Mouse (Mus musculus): ENCODE results near the gene Tubb2b. TPM values are rescaled to one million over a fixed set of nuclear protein-coding genes. Genes with fewer than 3 reads are reported as not detected.
A peak's percentile ranks its signal among the peaks of the same experiment; 100 is the strongest.

Tubb2b gene
- polyA plus RNA-seq, 1 experiment from 2014 or later: 37.3 TPM

GRCm38 (mm10) chr13:34109035-34109676 lies 21.1 kb downstream of the Tubb2b start:
- no peak for DNase-seq (ENCODE audit: low spot score)

- DNase-seq (ENCODE audit: low spot score): no peak
Measured at GRCm38 (mm10) chr13:34106999-34107398, 23.3 kb downstream of the Tubb2b start.

GRCm38 (mm10) chr13:34106256-34106655 lies 24.0 kb downstream of the Tubb2b start:
- no peak for DNase-seq (ENCODE audit: low spot score)

- no peak for DNase-seq (ENCODE audit: low spot score)
Measured at GRCm38 (mm10) chr13:34105364-34105763, 24.9 kb downstream of the Tubb2b start.

GRCm38 (mm10) chr13:34101908-34102307 lies 28.4 kb downstream of the Tubb2b start:
- DNase-seq (ENCODE audit: low spot score): no peak

GRCm38 (mm10) chr13:34101247-34101646 lies 29.0 kb downstream of the Tubb2b start:
- no peak for DNase-seq (ENCODE audit: low spot score)

GRCm38 (mm10) chr13:34100733-34101132 lies 29.5 kb downstream of the Tubb2b start:
- DNase-seq (ENCODE audit: low spot score): no peak

GRCm38 (mm10) chr13:34097086-34097485 lies 33.2 kb downstream of the Tubb2b start:
- DNase-seq (ENCODE audit: low spot score): no peak

GRCm38 (mm10) chr13:34096455-34096854 lies 33.8 kb downstream of the Tubb2b start:
- DNase-seq (ENCODE audit: low spot score): no peak

GRCm38 (mm10) chr13:34095542-34096435 lies 34.5 kb downstream of the Tubb2b start:
- peak; percentile 70 for DNase-seq (ENCODE audit: low spot score)

GRCm38 (mm10) chr13:34089358-34089757 lies 40.9 kb downstream of the Tubb2b start:
- DNase-seq (ENCODE audit: low spot score): no peak

GRCm38 (mm10) chr13:34088871-34089288 lies 41.4 kb downstream of the Tubb2b start:
- peak; percentile 71 for DNase-seq (ENCODE audit: low spot score)

- peak; percentile 51 for DNase-seq (ENCODE audit: low spot score)
Measured at GRCm38 (mm10) chr13:34088201-34088649, 42.0 kb downstream of the Tubb2b start.

GRCm38 (mm10) chr13:34087052-34087812 lies 43.0 kb downstream of the Tubb2b start:
- DNase-seq (ENCODE audit: low spot score): no peak

GRCm38 (mm10) chr13:34084026-34084750 lies 46.1 kb downstream of the Tubb2b start:
- DNase-seq (ENCODE audit: low spot score): no peak

- no peak for DNase-seq (ENCODE audit: low spot score)
Measured at GRCm38 (mm10) chr13:34081926-34082325, 48.3 kb downstream of the Tubb2b start.

- DNase-seq (ENCODE audit: low spot score): no peak
Measured at GRCm38 (mm10) chr13:34079801-34080200, 50.5 kb downstream of the Tubb2b start.

- DNase-seq (ENCODE audit: low spot score): no peak
Measured at GRCm38 (mm10) chr13:34078500-34079280, 51.6 kb downstream of the Tubb2b start.

GRCm38 (mm10) chr13:34077492-34078271 lies 52.6 kb downstream of the Tubb2b start, which contains the start of gene Tubb2a:
Gene Tubb2a, minus strand, starts transcription at chr13:34078007.
- peak; percentile 92 for DNase-seq (ENCODE audit: low spot score)
